Mouse (Mus musculus) forebrain, postnatal 0 days (tissue): ENCODE measurements around the gene Ehbp1l1. TPM values are rescaled to one million over a fixed set of nuclear protein-coding genes. Genes with fewer than 3 reads are reported as not detected.
A peak's percentile ranks its signal among the peaks of the same experiment; 100 is the strongest.

Experiments used
- ATAC-seq: fragments of 200-750 bp; cut with Nextera tagmentation; 2 replicates; pipeline ENCODE4 v1.8.0; 2017; ENCODE audit warnings: mild to moderate bottlenecking, moderate library complexity
- DNase-seq: peaks from one replicate; pipeline ENCODE4 v3.0.0-alpha.2; 2015
- H3K27ac ChIP-seq: fragments of 300-500 bp; sonication (generic); 2 replicates; pipeline ENCODE4 v1.5.1; 2014; ENCODE audit warnings: low read depth, mild to moderate bottlenecking, antibody characterized with exemption, low read length, moderate library complexity, mixed read lengths
- H3K27me3 ChIP-seq: fragments of 300-500 bp; sonication (generic); 2 replicates; pipeline ENCODE4 v1.6.1; 2014; ENCODE audit warnings: mild to moderate bottlenecking, low read length, mixed read lengths; ENCODE audit not compliant: insufficient read depth
- H3K36me3 ChIP-seq: fragments of 300-500 bp; sonication (generic); 2 replicates; pipeline ENCODE4 v1.6.1; 2014; ENCODE audit warnings: mild to moderate bottlenecking, moderate library complexity; ENCODE audit not compliant: insufficient read depth
- H3K4me1 ChIP-seq: fragments of 300-500 bp; sonication (generic); 2 replicates; pipeline ENCODE4 v1.6.1; 2014; ENCODE audit warnings: antibody characterized with exemption; ENCODE audit not compliant: insufficient read depth
- H3K4me2 ChIP-seq: fragments of 300-500 bp; sonication (generic); 2 replicates; pipeline ENCODE4 v1.6.1; 2014; ENCODE audit warnings: low read depth, mild to moderate bottlenecking, moderate library complexity
- H3K4me3 ChIP-seq: fragments of 300-500 bp; sonication (generic); 2 replicates; pipeline ENCODE4 v1.5.1; 2014; ENCODE audit warnings: low read depth, low read length, mixed read lengths
- H3K9ac ChIP-seq: fragments of 300-500 bp; sonication (generic); 2 replicates; pipeline ENCODE4 v1.6.1; 2014; ENCODE audit warnings: mild to moderate bottlenecking
- H3K9me3 ChIP-seq: fragments of 300-500 bp; sonication (generic); 2 replicates; pipeline ENCODE4 v1.6.1; 2016; ENCODE audit warnings: low read length
- CTCF ChIP-seq: sonication (generic); IDR thresholded peaks from 2 replicates; pipeline ENCODE4 v1.5.1; 2016; ENCODE audit warnings: antibody characterized with exemption, control low read depth, low read depth
- WGBS: fragments of 180-500 bp; shearing (Covaris S2); extraction: QIAGEN DNeasy Blood & Tissue Kit; methylation state at CpG from one replicate; pipeline ENCODE4 v1.1.7; 2014; 5-methylcytosine and 5-hydroxymethylcytosine counted together
- polyA plus RNA-seq: library from polyadenylated mRNA; unstranded; fragments of >200 nt; fragmentation: Nextera tagmentation; extraction: Ambion mirVana; gene quantifications from 2 replicates; pipeline ENCODE4 v1.2.1, GENCODE M21; 2015
- total RNA-seq: library from RNA; depleted of rRNA; stranded (reverse); fragments of >200 nt; gene quantifications from 2 replicates; pipeline ENCODE4 v1.2.3, GENCODE M21; 2014

Ehbp1l1 gene
- total and polyA plus RNA-seq, 2 experiments from 2014 or later: 33.2 to 53.0 TPM

DNA sequence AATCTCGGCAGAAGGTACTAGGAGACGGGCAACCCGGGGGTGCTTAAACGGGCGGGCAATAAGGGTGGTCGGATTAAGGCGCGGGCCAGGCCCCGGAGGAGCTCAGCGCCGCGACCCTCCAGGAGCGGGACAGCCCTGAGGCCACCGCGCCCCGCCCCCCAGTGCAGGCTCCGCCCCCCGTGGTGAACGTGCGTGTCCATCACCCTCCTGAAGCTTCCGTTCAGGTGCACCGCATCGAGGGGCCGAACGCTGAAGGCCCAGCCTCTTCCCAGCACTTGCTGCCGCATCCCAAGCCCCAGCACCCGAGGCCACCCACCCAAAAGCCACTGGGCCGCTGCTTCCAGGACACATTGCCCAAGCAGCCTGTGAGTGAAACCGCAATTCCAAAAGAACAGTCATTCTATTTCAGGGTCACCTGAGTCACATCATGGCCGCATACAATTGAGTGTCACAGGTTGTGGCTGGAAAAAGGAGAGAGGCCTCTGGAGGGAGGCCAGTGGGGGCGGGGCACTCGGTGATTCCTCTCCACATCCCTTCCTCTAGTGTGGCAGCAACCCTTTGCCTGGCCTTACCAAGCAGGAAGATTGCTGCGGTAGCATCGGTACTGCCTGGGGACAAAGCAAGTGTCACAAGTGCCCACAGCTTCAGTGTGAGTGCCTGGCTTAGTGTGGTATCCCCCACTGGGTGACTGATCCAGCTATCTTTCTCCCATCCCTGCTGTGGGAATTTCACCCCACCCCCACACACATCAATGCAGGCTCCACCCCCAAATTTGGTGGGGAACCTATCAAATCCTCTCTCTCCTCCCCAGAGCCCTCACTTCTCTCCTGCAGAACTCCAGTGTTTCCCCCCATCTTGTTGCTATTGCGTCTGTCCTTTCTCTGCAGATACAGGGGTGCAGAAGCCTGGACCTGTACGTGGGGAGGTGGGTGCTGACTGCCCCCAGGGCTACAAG lies 19.9 kb upstream of the Ehbp1l1 start:
- Histone ChIP-seq H3K36me3 (no peaks in the 10 kb centered on the region; the same call in 1 of the 2 replicates), H3K9ac (peak overlapping the region; percentile 33), H3K4me2 (peak overlapping the region; percentile 46), H3K4me3 (peak overlapping the region; percentile 26), H3K4me1 (peaks cover 21% of the 10 kb centered on the region; the same call in 1 of the 2 replicates), H3K27ac (peak overlapping the region; percentile 35; the same call in 1 of the 2 replicates), H3K27me3 (no peaks in the 10 kb centered on the region), H3K9me3 (no peaks in the 10 kb centered on the region)
- no peak for TF ChIP-seq CTCF
- ATAC-seq: peak; percentile 73
- peak; percentile 65 for DNase-seq
- 9% methylated on average over 36 of the region's 36 CpGs for WGBS

DNA sequence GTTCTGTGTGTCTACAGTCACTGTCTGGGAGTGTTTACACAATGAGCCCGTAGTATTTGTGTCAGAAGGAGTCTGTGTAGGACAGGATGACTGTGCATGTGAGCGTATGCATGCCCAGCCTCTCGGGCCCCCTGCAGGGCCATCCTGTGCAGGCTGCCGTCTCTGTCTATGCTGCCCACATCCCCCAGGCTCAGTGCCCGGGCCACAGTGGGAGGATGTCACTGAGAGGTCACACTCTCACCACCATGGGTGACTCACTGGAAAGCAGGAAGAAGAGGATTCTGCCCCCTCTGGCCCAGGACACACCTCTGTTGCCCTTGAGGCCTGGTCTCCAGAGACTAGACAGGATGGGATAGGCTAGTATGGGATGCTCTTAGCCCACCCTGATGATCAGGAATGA lies 17.5 kb upstream of the Ehbp1l1 start:
- Histone ChIP-seq H3K27ac (no peak overlapping the region), H3K9me3 (no peaks in the 10 kb centered on the region), H3K4me1 (peaks cover 21% of the 10 kb centered on the region; the same call in 1 of the 2 replicates), H3K27me3 (no peaks in the 10 kb centered on the region), H3K4me3 (no peak overlapping the region), H3K36me3 (no peaks in the 10 kb centered on the region; the same call in 1 of the 2 replicates), H3K9ac (no peak overlapping the region), H3K4me2 (no peak overlapping the region)
- DNase-seq (no peak), ATAC-seq (no peak)
- WGBS: 46% methylated on average over 5 of the region's 5 CpGs
- no peak for TF ChIP-seq CTCF

DNA sequence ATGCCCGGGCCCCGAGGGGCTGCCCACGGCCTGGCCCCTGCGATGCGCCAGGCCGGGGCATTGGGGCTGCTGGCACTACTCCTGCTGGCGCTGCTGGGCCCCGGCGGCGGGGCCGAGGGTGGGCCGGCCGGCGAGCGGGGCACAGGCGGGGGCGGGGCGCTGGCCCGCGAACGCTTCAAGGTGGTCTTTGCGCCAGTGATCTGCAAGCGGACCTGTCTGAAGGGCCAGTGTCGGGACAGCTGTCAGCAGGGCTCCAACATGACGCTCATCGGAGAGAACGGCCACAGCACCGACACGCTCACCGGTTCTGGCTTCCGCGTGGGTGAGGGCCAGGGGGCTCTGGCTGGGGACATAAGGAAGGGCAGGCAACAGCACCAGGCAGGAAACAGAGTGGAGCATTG lies 16.1 kb upstream of the Ehbp1l1 start:
- H3K27ac ChIP-seq: peak overlapping the region; percentile 71
- ATAC-seq: peak; percentile 28
- peak overlapping the region; percentile 56 for H3K4me3 ChIP-seq
- H3K9ac ChIP-seq: peak overlapping the region; percentile 61
- peaks cover 21% of the 10 kb centered on the region; the same call in 1 of the 2 replicates for H3K4me1 ChIP-seq
- H3K9me3 ChIP-seq: no peaks in the 10 kb centered on the region
- TF ChIP-seq CTCF: no peak
- no peaks in the 10 kb centered on the region; the same call in 1 of the 2 replicates for H3K36me3 ChIP-seq
- 4% methylated on average over 32 of the region's 32 CpGs for WGBS
- no peaks in the 10 kb centered on the region for H3K27me3 ChIP-seq
- no peak for DNase-seq
- H3K4me2 ChIP-seq: peak overlapping the region; percentile 97

DNA sequence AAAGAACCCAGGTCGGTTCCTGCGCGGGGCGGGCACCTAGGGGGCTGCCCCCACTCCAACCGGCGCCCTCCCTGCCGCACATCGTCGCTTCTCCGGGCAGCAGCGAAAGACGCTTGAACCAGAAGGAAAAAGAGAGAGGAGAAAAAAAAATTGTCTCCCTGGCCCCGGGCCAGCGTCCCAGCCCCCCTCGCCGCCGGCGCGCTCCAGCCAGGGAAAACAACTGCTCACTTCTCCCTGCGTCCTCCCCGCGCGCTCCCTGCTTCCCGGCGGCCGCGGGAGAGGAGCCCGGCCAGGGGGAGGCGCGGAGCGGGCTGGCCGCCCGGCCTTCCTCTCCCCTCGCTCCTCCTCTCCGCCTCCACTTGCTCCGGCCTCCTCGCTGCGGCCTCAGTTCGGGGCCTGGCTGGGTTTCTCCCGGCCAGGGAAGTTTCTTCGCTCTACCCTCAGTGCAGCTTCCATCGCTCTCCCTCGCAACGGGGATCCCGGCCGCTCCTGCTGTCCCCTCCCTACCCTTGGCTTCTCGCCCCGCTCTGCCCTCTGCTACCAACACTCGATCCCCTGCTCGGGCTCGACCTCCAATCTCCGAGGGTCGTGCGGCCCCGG lies 15.6 kb upstream of the Ehbp1l1 start:
- WGBS: 3% methylated on average over 50 of the region's 55 CpGs
- Histone ChIP-seq H3K36me3 (no peaks in the 10 kb centered on the region; the same call in 1 of the 2 replicates), H3K4me1 (peaks cover 18% of the 10 kb centered on the region; the same call in 1 of the 2 replicates), H3K9ac (peak overlapping the region; percentile 61), H3K27ac (peak overlapping the region; percentile 71), H3K9me3 (no peaks in the 10 kb centered on the region), H3K27me3 (no peaks in the 10 kb centered on the region), H3K4me2 (peak overlapping the region; percentile 97), H3K4me3 (peak overlapping the region; percentile 56)
- TF ChIP-seq CTCF: no peak
- peak; percentile 65 for ATAC-seq
- DNase-seq: peak; percentile 79

DNA sequence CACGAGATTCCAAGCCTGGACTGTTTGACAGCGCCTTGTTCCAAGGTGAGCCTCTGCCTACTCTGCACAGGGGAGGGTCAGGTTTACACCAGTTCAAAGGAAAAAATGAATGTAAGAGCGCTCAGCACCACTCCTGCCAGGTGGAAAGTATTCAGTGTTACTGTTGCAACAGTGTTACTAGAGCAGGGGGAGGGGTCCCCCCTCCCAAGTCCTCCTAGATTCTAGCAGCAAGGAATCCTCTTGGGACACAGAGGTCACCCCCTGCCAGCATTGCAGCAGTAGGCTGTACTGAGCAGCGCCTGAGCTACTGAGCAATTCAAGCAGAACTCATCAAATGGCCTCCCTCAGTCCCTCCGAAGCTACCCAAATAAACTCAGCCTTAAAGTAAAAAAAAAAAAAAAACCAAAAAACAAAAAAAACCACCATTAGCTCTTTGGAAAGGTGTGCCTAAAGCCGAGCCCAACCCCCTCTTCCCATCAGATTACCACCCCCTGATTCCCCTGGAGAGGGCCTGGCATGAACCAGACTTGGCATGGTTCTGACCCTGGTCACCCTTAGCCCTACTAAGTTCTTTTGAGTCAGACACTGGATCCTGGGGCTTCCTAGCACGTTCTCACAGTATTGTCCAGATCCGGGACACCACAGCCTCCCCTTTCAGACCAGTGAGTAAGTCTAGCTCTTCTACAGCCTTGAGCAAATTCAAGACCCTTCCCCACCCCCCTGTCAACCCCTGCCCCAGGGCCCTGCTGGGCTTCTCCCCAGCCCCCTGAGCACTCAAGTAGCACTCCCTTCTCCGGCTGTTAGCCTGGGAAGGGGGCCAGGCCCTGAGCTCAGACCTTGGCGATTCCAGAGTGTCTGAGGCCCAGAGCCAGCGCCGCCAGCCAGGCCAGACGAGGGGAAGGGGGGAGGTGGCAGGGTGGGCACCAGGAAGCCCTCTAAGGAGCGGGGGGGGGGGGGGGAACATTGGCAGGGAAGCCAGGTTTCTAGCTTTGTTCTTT lies 14.5 kb upstream of the Ehbp1l1 start, which contains the start of gene Ltbp3:
Gene Ltbp3 (plus strand): TSS at position 585 of the 998 bp plus-strand sequence.
- DNase-seq (peak; percentile 79), ATAC-seq (peak; percentile 79)
- Histone ChIP-seq H3K9me3 (no peaks in the 10 kb centered on the region), H3K9ac (peak within 1 kb of the TSS; percentile 61), H3K36me3 (no peaks in the 10 kb centered on the region), H3K27ac (peak within 1 kb of the TSS; percentile 71), H3K4me2 (peak within 1 kb of the TSS; percentile 97), H3K27me3 (no peaks in the 10 kb centered on the region), H3K4me1 (peaks cover 9% of the 10 kb centered on the region; the same call in 1 of the 2 replicates), H3K4me3 (peak within 1 kb of the TSS; percentile 56)
- TF ChIP-seq CTCF: no peak
- 14% methylated on average over 13 of the region's 14 CpGs for WGBS

DNA sequence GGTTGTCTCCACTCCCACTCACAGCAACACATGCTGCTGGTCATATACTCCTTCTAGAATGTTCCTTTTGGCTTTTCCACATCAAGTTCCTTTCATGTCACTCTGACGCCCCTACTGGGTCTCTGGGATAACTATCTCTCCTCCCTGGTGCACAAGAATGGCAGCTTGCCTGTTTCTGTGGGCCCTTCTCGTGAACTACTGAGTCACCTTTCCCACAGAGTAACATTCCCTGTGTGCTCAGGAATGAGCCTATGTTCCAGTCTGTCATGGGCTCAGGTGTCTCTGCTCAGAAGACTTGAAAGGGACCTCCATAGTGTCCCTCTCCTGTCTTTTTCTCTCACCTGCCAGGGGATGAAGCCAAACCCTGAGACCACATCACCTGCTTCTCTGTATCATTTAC lies 13.3 kb upstream of the Ehbp1l1 start:
- H3K4me3 ChIP-seq: no peak overlapping the region
- H3K4me2 ChIP-seq: no peak overlapping the region
- 54% methylated on average over 2 of the region's 2 CpGs for WGBS
- H3K4me1 ChIP-seq: peaks cover 7% of the 10 kb centered on the region; the same call in 1 of the 2 replicates
- no peak overlapping the region for H3K9ac ChIP-seq
- H3K27me3 ChIP-seq: no peaks in the 10 kb centered on the region
- H3K9me3 ChIP-seq: no peaks in the 10 kb centered on the region
- no peak for ATAC-seq
- H3K27ac ChIP-seq: no peak overlapping the region
- TF ChIP-seq CTCF: no peak
- DNase-seq: no peak
- H3K36me3 ChIP-seq: no peaks in the 10 kb centered on the region
